In genomic region chr11:115742926-115743325, GRCm38 (mm10) we compare ENCODE assay signal across 24 mouse cellular contexts. TPM values are rescaled to one million over a fixed set of nuclear protein-coding genes. Genes with fewer than 3 reads are reported as not detected.
DNase-seq lines count a peak whose midpoint lies in the region; ATAC-seq and TF ChIP-seq lines count a peak whose summit lies in the region.
"Had no signal": no experiment of that assay in that cellular context is flagged by ENCODE, and none has a peak within 500 bp of the region (broad histone marks: within the 10 kb centered on the region; RNA-seq: fewer than 3 reads in every experiment).

No protein-coding gene starts in this region.

- no peak overlapping the region for H3K4me2 ChIP-seq in CH12.LX (ENCODE audit: insufficient read depth, low read depth, poor library complexity, severe bottlenecking)
- H3K4me2 ChIP-seq: embryonic facial prominence, embryonic 15.5 days; forebrain, embryonic 15.5 days; hindbrain, embryonic 12.5 days had no signal

- no peaks in the 10 kb centered on the region for H3K36me3 ChIP-seq in CH12.LX (replicated peaks in 1 of 2; ENCODE audit: control insufficient read depth in 1 of 2, insufficient read depth in 1 of 2, low read length in 1 of 2)
- no peaks in the 10 kb centered on the region for H3K36me3 ChIP-seq in kidney, adult 2 months (ENCODE audit: control insufficient read depth, insufficient read depth, low read length)
- H3K36me3 ChIP-seq: embryonic facial prominence, embryonic 15.5 days; forebrain, embryonic 10.5 days; forebrain, embryonic 15.5 days; heart, embryonic 10.5 days; hindbrain, embryonic 12.5 days had no signal

- no peak overlapping the region for H3K27ac ChIP-seq in CH12.LX (ENCODE audit: insufficient read depth, low read depth)
- no peak overlapping the region for H3K27ac ChIP-seq in kidney, adult 2 months (ENCODE audit: insufficient read depth, low read depth, low read length)
- H3K27ac ChIP-seq: embryonic facial prominence, embryonic 15.5 days; forebrain, embryonic 10.5 days; forebrain, embryonic 15.5 days; heart, embryonic 10.5 days; hindbrain, embryonic 12.5 days; hindbrain, postnatal 0 days had no signal

- no peak overlapping the region for H3K9ac ChIP-seq in CH12.LX (ENCODE audit: insufficient read depth, low read depth)
- H3K9ac ChIP-seq: embryonic facial prominence, embryonic 15.5 days; forebrain, embryonic 15.5 days; hindbrain, embryonic 12.5 days had no signal

- peak; percentile 31 for DNase-seq in heart, adult 8-10 months (ENCODE audit: low spot score)
- no peak for DNase-seq in heart, adult 11 months
- no peak for DNase-seq in CH12.LX (ENCODE audit: extremely low read depth)
- peak; percentile 12 to 33 for DNase-seq in monocyte, adult 2 months (ENCODE audit: low read depth in 1 of 2, low spot score in 2 of 2)
- no peak for DNase-seq in layer of hippocampus, postnatal 10 days (ENCODE audit: low spot score in 2 of 2)
- DNase-seq in kidney, adult 2 months = no peak
- no peak for DNase-seq in cerebellum, postnatal 4 days (ENCODE audit: low spot score in 2 of 2)
- DNase-seq: adrenal gland, postnatal 14 days; cerebellum, adult 18-20 months; cerebellum, adult 9-11 months; cerebellum, postnatal 36 days; embryo, embryonic 11 days; gastrocnemius, postnatal 14 days; heart, postnatal 10 days; heart, postnatal 4 days had no signal

- H3K4me1 ChIP-seq in CH12.LX (ENCODE audit: control insufficient read depth in 1 of 2, insufficient read depth in 2 of 2) = 0 out of 4 replicates have a peak, but pooled peaks cover 4 to 6% of the 10 kb centered on the region in 2 experiments
- no peaks in the 10 kb centered on the region for H3K4me1 ChIP-seq in kidney, adult 2 months (ENCODE audit: control insufficient read depth, insufficient read depth, low read length)

- WGBS in kidney, adult 2 months = 87% methylated on average over 9 of the region's 9 CpGs

- peaks cover 2% of the 10 kb centered on the region for H3K27me3 ChIP-seq in CH12.LX (replicated peaks)
- H3K27me3 ChIP-seq in kidney, adult 2 months (replicated peaks; ENCODE audit: control insufficient read depth, insufficient read depth, low read length) = no peaks in the 10 kb centered on the region
- H3K27me3 ChIP-seq: embryonic facial prominence, embryonic 15.5 days; forebrain, embryonic 15.5 days; hindbrain, embryonic 12.5 days had no signal

- no peak for TF ChIP-seq CTCF in CH12.LX (conservative IDR thresholded peaks at IDR 0.05 in 1 of 2, IDR thresholded peaks at IDR 0.05 in 1 of 2; ENCODE audit: low read depth in 2 of 2, low read length in 2 of 2)
- TF ChIP-seq CTCF in kidney, adult 2 months (conservative IDR thresholded peaks at IDR 0.05; ENCODE audit: insufficient read depth, insufficient read length, low read depth, low read length) = no peak

- no peak for TF ChIP-seq POLR2A in CH12.LX (IDR thresholded peaks at IDR 0.05; ENCODE audit: low read depth, low read length)
- TF ChIP-seq POLR2A in kidney, adult 2 months (IDR thresholded peaks at IDR 0.05; ENCODE audit: low read depth, low read length) = no peak

- no peaks in the 10 kb centered on the region for H3K79me2 ChIP-seq in CH12.LX (replicated peaks; ENCODE audit: control insufficient read depth, extremely low read depth, insufficient read depth, poor library complexity, severe bottlenecking)

- H3K4me3 ChIP-seq in CH12.LX (replicated peaks in 1 of 3; ENCODE audit: low read depth in 2 of 3, low read length in 2 of 3, poor library complexity in 1 of 3) = no peak overlapping the region
- no peak overlapping the region for H3K4me3 ChIP-seq in kidney, adult 2 months (ENCODE audit: insufficient read depth, low read depth, low read length)
- H3K4me3 ChIP-seq: embryonic facial prominence, embryonic 15.5 days; erythroblast, embryonic 14.5 days; forebrain, embryonic 10.5 days; forebrain, embryonic 15.5 days; heart, embryonic 10.5 days; hindbrain, embryonic 12.5 days had no signal

- TF ChIP-seq RAD21 in CH12.LX (IDR thresholded peaks at IDR 0.05; ENCODE audit: low read depth, low read length) = no peak

- dilution Hi-C loops in CH12.LX (cut with MboI; ENCODE audit: extremely low pct_ligation_motif_present, extremely low pct_unique_long_range_greater_than_20kb, low sequenced_read_pairs) = no loop called here

- ATAC-seq in common myeloid progenitor, adult 5-6 weeks (replicated peaks; ENCODE audit: low read depth, poor library complexity, severe bottlenecking) = peak; percentile 54; the same call in 1 of the 2 replicates
- ATAC-seq: activated CD4-positive, CD25-positive, alpha-beta regulatory T cell, adult 4 months; forebrain, embryonic 15.5 days; hindbrain, postnatal 0 days had no signal

- no peak for TF ChIP-seq EP300 in CH12.LX (IDR thresholded peaks at IDR 0.05; ENCODE audit: low read length)

- in situ Hi-C loops in CH12.LX (cut with MboI; ENCODE audit: low pct_ligation_motif_present, low pct_unique_long_range_greater_than_20kb, low sequenced_read_pairs) = no loop called here

- peaks cover 4% of the 10 kb centered on the region for H3K9me3 ChIP-seq in CH12.LX (replicated peaks; ENCODE audit: low read length)
- H3K9me3 ChIP-seq: embryonic facial prominence, embryonic 15.5 days; forebrain, embryonic 10.5 days; forebrain, embryonic 15.5 days; heart, embryonic 10.5 days; hindbrain, embryonic 12.5 days had no signal

TF ChIP-seq in CH12.LX, 34 proteins besides CTCF, POLR2A, EP300 and RAD21:
- no peak for TF ChIP-seq USF1 (IDR thresholded peaks at IDR 0.05; ENCODE audit: low read depth, low read length)
- 0 out of 2 replicates have a peak, but pooled peaks have one; percentile 17 for TF ChIP-seq IRF4 (IDR thresholded peaks at IDR 0.05; ENCODE audit: low read depth, low read length)
- no peak for TF ChIP-seq ELF1 (IDR thresholded peaks at IDR 0.05; ENCODE audit: low read depth, low read length)

RNA-seq across cellular contexts. Expression of gene Tmem94, which starts 22.3 kb away (rescaled TPM):
- 100 to 1,000 TPM in 2 of 4 experiments, 10 to 100 TPM in 2; 96.2 to 103 (median 100) TPM for total RNA-seq in heart, adult 8-10 months (2022)
- total RNA-seq in CH12.LX (2012; rRNA removed) = 19.0 and 27.4 TPM in 2 replicates
- 4.8 and 6.4 TPM in 2 replicates for total RNA-seq in CH12.LX (2014; rRNA removed)
- polyA plus RNA-seq in CH12.LX (2012; ENCODE audit: insufficient read length, low read depth) = 13.5 and 15.0 TPM in 2 replicates
- 18.3 and 23.2 TPM in 2 replicates for total RNA-seq in common myeloid progenitor, adult 5-6 weeks (2017)
- 10 to 100 TPM; 33.4 to 38.2 TPM for total RNA-seq in layer of hippocampus, postnatal 10 days (2021)
- 77.1 and 97.8 TPM in 2 replicates for polyA plus RNA-seq in kidney, adult 2 months (2012; rRNA removed)

RNA-seq across cellular contexts. Expression of gene Grb2, which starts 34.5 kb away (rescaled TPM):
- 100 to 1,000 TPM in 3 of 4 experiments, 10 to 100 TPM in 1; 93.7 to 126 (median 111) TPM for total RNA-seq in heart, adult 8-10 months (2022)
- total RNA-seq in CH12.LX (2012; rRNA removed) (63.6 and 67.7 TPM in 2 replicates), CH12.LX (2014; rRNA removed) (110 and 117 TPM in 2 replicates)
- polyA plus RNA-seq in CH12.LX (2012; ENCODE audit: insufficient read length, low read depth) = 228 and 241 TPM in 2 replicates
- total RNA-seq in common myeloid progenitor, adult 5-6 weeks (2017) = 34.7 and 53.5 TPM in 2 replicates
- 100 to 1,000 TPM; 160 to 186 TPM for total RNA-seq in layer of hippocampus, postnatal 10 days (2021)
- 34.1 and 42.6 TPM in 2 replicates for polyA plus RNA-seq in kidney, adult 2 months (2012; rRNA removed)

Comparison
In these comparisons a context has a peak if more than half of its experiments do, and no peak if none do; other contexts are left out.
1. DNase-seq: peak in heart, adult 8-10 months (single experiment) and monocyte, adult 2 months (2 of 2); none in heart, adult 11 months (single experiment), CH12.LX (single experiment), layer of hippocampus, postnatal 10 days (0 of 2), kidney, adult 2 months (single experiment) and cerebellum, postnatal 4 days (0 of 2).